Mouse (Mus musculus) midbrain, embryonic 15.5 days (tissue): ENCODE measurements at regions not wholly inside any gene's neighbourhood (a gene's known extent, or its start where the extent isn't known, plus 50 kb on each side); places are given as distances from the start of the nearest gene placed in this dataset.

ENCODE experiments used
- ATAC-seq: fragments of 200-750 bp; cut with Nextera tagmentation; replicated peaks from 2 replicates; pipeline ENCODE4 v1.8.0; 2017; ENCODE audit warnings: moderate TSS enrichment
- H3K27ac ChIP-seq: fragments of 300-500 bp; sonication (generic); 2 replicates; pipeline ENCODE4 v1.5.1; 2015; ENCODE audit warnings: mild to moderate bottlenecking, inconsistent platforms
- H3K27me3 ChIP-seq: fragments of 300-500 bp; sonication (generic); replicated peaks from 2 replicates; pipeline ENCODE4 v1.6.1; 2015; ENCODE audit warnings: inconsistent platforms
- H3K36me3 ChIP-seq: fragments of 300-500 bp; sonication (generic); replicated peaks from 2 replicates; pipeline ENCODE4 v1.6.1; 2015; ENCODE audit warnings: inconsistent platforms
- H3K4me1 ChIP-seq: fragments of 300-500 bp; sonication (generic); 2 replicates; pipeline ENCODE4 v1.6.1; 2015; ENCODE audit warnings: inconsistent platforms
- H3K4me2 ChIP-seq: fragments of 300-500 bp; sonication (generic); 2 replicates; pipeline ENCODE4 v1.6.1; 2015; ENCODE audit warnings: inconsistent platforms, mild to moderate bottlenecking, moderate library complexity
- H3K4me3 ChIP-seq: fragments of 300-500 bp; sonication (generic); 2 replicates; pipeline ENCODE4 v1.5.1; 2015; ENCODE audit warnings: mild to moderate bottlenecking, inconsistent platforms
- H3K9ac ChIP-seq: fragments of 300-500 bp; sonication (generic); 2 replicates; pipeline ENCODE4 v1.6.1; 2015; ENCODE audit warnings: mild to moderate bottlenecking, inconsistent platforms
- H3K9me3 ChIP-seq: fragments of 300-500 bp; sonication (generic); 2 replicates; pipeline ENCODE4 v1.6.1; 2016; ENCODE audit warnings: inconsistent platforms
- WGBS: fragments of 180-500 bp; shearing (Covaris S2); methylation state at CpG from one replicate; pipeline ENCODE4 v1.1.7; 2015; ENCODE audit warnings: mixed read lengths; 5-methylcytosine and 5-hydroxymethylcytosine counted together

DNA sequence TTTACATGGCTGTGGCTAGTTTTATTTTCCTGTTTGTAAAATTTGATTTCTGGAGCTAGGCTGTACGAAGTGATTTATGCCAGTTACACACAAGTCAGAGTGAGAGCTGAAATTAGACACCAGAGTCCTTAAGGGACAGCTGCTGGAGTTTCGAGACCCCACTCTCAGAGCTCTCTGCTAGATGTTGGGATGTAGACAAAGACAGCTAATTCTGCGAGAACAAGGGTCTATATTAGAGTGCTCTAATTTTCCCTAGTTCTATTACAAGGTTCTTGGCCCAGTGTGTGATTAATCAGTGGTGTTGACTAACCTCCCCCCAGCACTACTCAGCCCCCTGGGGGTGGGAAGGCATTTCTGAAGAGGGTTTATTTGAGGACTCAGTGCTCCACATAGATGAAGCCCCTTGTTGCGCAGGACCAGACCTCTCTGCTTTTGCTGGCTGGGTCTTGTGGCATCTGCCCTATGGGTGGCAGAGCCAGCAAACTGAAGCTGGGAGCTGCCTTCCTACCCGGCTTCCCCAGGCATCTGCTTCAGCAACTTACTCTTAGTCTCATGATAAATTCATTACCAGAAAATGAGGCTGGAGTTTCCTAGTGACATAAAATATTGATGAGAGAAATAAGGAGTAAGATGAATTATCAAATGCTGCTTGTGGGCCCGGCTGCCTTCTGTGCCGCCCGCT lies 171.9 kb downstream of the Spata19 start:
- ATAC-seq = peak; percentile 42; the same call in 1 of the 2 replicates

DNA sequence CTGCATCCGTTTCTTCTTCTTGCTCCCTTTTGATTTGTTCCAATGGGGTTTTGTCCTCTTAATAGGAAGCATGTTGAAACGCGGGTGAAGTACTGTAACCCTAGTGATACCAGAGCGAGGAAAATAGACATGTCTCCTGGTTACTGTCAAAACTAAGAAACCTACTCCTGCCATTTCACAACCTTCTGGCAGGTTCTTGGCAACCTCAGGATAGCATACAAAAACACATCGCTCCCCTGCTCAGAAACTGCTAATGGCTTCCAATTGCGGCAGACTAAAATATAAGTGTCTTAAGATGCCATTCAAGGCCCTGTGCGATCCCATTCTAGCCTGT lies 172.4 kb downstream of the Spata19 start:
- Histone ChIP-seq H3K36me3 (no peaks in the 10 kb centered on the region), H3K9me3 (no peaks in the 10 kb centered on the region), H3K4me3 (no peak overlapping the region), H3K4me1 (no peaks in the 10 kb centered on the region), H3K27me3 (no peaks in the 10 kb centered on the region), H3K9ac (no peak overlapping the region), H3K4me2 (no peak overlapping the region), H3K27ac (no peak overlapping the region)
- ATAC-seq = peak; percentile 37; the same call in 1 of the 2 replicates
- 69% methylated on average over 7 of the region's 7 CpGs for WGBS

More for the DNA sequence above, 171.9 kb downstream of the Spata19 start:
- H3K27ac ChIP-seq = peak overlapping the region; percentile 30; the same call in 1 of the 2 replicates
- no peaks in the 10 kb centered on the region for H3K36me3 ChIP-seq
- no peak overlapping the region for H3K9ac ChIP-seq
- H3K27me3 ChIP-seq = no peaks in the 10 kb centered on the region
- no peaks in the 10 kb centered on the region for H3K9me3 ChIP-seq
- no peaks in the 10 kb centered on the region for H3K4me1 ChIP-seq
- H3K4me2 ChIP-seq = no peak overlapping the region
- 68% methylated on average over 8 of the region's 8 CpGs for WGBS
- H3K4me3 ChIP-seq = no peak overlapping the region

DNA sequence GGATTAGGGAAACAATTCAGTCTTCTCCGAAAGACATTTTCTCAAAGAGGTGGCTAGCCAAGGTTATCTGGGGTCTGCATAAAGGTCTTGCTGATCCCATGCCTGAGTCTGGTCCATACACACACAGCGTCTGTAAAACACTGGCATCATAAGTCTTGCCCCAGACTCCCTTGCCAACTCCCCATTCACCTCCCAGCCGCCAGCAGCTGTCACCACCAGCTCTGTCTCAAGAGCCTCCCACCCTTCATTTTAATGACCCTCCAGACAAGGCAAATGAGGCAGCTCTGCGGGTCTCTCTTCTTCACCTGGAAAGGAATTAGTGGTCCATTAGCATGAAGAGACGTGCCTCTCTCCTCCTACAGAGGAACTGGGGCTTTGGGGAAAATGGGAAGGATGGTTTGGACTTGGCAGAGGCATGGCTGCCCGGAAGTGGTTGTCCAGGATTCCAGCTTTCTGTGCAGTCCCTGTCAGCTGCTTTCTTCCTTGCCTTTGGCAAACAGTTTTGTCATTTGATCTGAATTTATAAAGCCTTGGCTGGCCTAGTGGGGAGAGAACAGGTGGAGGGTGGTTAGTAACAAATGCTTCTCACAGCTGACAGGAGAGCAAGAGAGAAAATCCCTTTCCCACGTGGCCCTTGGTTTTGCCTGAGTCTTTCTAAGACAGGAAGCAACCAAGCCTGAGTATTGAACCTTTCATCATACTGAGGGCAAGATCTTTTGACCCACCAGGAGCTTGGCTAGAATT lies 173.3 kb upstream of the Opcml start:
- ATAC-seq = no peak
- WGBS = 47% methylated on average over 7 of the region's 7 CpGs
- Histone ChIP-seq H3K4me1 (0 out of 2 replicates have a peak, but pooled peaks cover 5% of the 10 kb centered on the region), H3K36me3 (no peaks in the 10 kb centered on the region), H3K9me3 (no peaks in the 10 kb centered on the region), H3K4me3 (no peak overlapping the region), H3K27ac (no peak overlapping the region), H3K9ac (no peak overlapping the region), H3K4me2 (no peak overlapping the region), H3K27me3 (peaks cover 4% of the 10 kb centered on the region; the same call in 1 of the 2 replicates)

DNA sequence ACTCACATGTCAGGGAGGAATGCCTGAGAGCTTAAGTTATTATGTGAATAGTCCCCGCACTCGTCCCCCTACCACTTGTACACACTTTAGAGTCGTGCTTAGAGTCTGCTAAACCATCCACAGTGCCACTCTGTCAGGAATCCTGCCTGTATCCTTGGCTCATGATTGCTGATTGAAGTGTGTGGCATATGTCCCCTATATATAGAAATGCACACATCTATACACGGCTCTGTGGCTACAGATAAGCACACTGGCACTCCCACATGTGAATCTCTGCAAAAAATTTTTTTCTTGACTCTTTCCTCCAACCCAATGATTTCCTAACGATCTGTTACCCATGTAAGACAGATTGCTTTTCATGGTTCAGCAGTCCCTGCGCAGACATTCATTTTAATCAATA lies 155.7 kb upstream of the Opcml start:
- 75% methylated on average over 6 of the region's 6 CpGs for WGBS
- Histone ChIP-seq H3K36me3 (no peaks in the 10 kb centered on the region), H3K9ac (no peak overlapping the region), H3K27me3 (no peaks in the 10 kb centered on the region), H3K4me1 (no peaks in the 10 kb centered on the region), H3K27ac (no peak overlapping the region), H3K9me3 (no peaks in the 10 kb centered on the region), H3K4me3 (no peak overlapping the region), H3K4me2 (no peak overlapping the region)
- ATAC-seq = no peak

DNA sequence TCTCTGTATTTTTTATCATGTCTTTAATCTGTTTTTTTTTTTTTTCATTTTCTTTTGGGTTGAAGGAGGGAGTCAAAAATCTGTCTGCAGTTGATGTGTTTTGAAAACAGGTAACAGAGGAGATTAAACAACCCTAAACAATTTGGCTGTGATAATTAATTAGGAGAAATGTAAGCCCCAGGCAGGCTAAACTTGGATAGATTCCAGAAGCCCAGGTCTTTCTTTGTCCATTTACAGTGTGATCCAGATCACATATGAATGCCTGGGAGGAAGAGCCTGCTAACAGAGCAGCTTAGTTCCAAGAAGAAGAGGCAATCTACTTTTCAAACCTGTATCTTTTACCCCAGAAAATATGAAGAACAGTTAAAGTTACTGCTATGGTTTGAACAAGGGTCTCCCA lies 150.0 kb upstream of the Opcml start:
- Histone ChIP-seq H3K4me2 (no peak overlapping the region), H3K36me3 (no peaks in the 10 kb centered on the region), H3K9me3 (no peaks in the 10 kb centered on the region), H3K27me3 (no peaks in the 10 kb centered on the region), H3K4me3 (no peak overlapping the region), H3K4me1 (no peaks in the 10 kb centered on the region), H3K27ac (no peak overlapping the region), H3K9ac (no peak overlapping the region)
- ATAC-seq = no peak

DNA sequence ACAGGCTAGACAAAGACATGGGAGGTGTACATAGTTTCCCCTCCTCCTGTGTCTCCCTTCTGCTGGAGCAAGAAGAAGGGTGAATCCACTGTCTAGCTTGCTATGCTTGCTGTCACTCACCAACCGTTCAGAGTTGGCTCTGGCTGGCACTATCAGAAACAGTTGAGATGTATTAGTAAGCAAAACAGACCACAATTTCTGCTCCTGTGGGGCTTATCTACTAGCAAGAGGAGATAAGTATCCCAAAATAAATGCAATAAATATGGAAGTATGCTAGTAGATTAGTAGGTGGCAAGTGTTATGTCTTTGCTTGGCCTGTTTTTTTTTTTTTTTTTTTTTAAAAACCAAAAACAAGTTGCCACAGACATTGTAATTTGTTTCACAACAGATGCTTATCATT lies 147.3 kb upstream of the Opcml start:
- Histone ChIP-seq H3K36me3 (no peaks in the 10 kb centered on the region), H3K9me3 (no peaks in the 10 kb centered on the region), H3K4me3 (no peak overlapping the region), H3K27me3 (no peaks in the 10 kb centered on the region), H3K4me1 (no peaks in the 10 kb centered on the region), H3K9ac (no peak overlapping the region), H3K27ac (no peak overlapping the region), H3K4me2 (no peak overlapping the region)
- ATAC-seq = no peak
- 67% methylated on average over 1 of the region's 1 CpGs for WGBS

DNA sequence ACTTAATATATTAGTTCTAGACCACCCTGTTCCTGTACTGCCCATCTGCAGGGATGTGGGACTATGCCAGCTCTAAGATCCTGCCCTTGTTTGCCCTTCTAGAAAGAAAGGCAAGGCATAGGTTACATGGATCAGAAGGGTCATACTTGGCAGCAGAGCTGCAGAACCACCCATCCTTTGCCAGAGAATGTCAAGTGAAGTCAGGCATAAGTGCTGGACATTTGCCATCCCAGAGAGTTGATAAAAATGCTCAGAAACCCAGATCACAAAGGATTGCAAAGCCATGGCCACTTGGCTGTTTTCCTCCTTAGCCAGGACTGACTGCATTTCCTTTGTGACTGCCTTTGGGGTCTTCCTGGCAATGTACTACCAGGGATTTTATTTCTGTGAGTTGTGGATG lies 146.7 kb upstream of the Opcml start:
- H3K4me1 ChIP-seq = no peaks in the 10 kb centered on the region
- H3K4me3 ChIP-seq = no peak overlapping the region
- H3K9ac ChIP-seq = no peak overlapping the region
- H3K9me3 ChIP-seq = no peaks in the 10 kb centered on the region
- H3K36me3 ChIP-seq = no peaks in the 10 kb centered on the region
- H3K27ac ChIP-seq = no peak overlapping the region
- ATAC-seq = no peak
- H3K4me2 ChIP-seq = no peak overlapping the region
- no peaks in the 10 kb centered on the region for H3K27me3 ChIP-seq

DNA sequence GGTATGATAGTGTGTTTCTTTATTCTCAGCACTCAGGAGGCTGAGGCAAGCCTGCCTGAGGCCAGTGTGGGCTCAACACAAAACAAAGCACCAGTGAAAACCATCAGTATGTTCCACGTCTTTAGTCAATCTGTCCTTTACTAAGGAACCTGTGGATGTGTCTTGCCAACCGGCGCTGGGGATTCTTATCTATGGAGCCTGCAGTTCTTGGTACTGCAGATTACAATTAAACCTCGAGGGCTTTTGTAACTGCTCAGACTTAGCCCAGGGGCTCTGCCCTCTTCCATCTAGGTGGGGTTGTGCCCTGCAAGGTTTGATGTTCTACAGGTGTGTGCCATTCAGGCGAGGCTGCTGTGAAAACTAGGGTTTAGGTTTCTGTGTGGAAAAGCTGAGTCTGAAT lies 145.1 kb upstream of the Opcml start:
- H3K9ac ChIP-seq = no peak overlapping the region
- ATAC-seq = no peak
- WGBS = 82% methylated on average over 5 of the region's 5 CpGs
- H3K9me3 ChIP-seq = no peaks in the 10 kb centered on the region
- H3K4me1 ChIP-seq = no peaks in the 10 kb centered on the region
- H3K4me2 ChIP-seq = no peak overlapping the region
- H3K27ac ChIP-seq = no peak overlapping the region
- H3K27me3 ChIP-seq = no peaks in the 10 kb centered on the region
- no peak overlapping the region for H3K4me3 ChIP-seq
- H3K36me3 ChIP-seq = no peaks in the 10 kb centered on the region

DNA sequence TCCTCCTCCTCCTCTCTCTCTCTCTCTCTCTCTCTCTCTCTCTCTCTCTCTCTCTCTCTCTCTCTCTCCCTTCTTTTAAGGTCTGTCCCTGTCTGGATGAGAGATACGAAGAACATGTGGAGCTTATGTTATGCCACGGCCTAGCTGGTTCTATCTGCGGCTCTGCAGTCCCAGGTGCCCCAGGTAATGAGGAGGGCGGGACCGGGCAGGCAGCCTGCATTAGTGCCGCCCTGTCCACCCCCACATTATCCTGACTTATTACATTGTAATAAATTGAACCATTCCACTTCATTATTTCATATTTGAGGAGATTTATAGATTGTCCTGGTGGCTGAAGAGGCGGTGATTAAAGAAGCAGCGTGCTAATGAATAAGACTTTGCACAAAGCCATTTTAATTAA lies 144.5 kb upstream of the Opcml start:
- H3K9ac ChIP-seq = no peak overlapping the region
- no peak overlapping the region for H3K4me3 ChIP-seq
- no peak overlapping the region for H3K4me2 ChIP-seq
- H3K27ac ChIP-seq = no peak overlapping the region
- H3K36me3 ChIP-seq = no peaks in the 10 kb centered on the region
- no peaks in the 10 kb centered on the region for H3K27me3 ChIP-seq
- no peak for ATAC-seq
- 94% methylated on average over 8 of the region's 8 CpGs for WGBS
- H3K4me1 ChIP-seq = no peaks in the 10 kb centered on the region
- no peaks in the 10 kb centered on the region for H3K9me3 ChIP-seq

DNA sequence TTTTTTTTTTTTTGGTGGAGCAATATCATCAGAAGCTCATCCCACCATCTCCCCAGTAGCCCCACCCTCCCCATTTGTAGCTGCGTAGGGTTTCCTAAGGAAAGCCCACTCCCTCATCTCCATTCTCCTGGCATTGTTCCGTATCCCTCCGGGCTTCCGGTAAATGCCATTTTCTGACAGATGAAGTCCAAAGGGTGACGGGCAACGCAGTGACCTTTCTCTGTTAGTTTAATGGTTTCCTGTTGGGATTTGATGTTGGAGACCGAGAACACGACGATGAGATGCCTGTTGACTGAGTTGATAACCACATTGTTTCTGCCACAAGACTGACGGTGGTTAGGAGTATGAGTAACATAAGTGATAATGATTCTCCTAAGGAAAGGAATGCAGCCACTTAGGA lies 143.6 kb upstream of the Opcml start:
- 73% methylated on average over 10 of the region's 10 CpGs for WGBS
- Histone ChIP-seq H3K4me1 (no peaks in the 10 kb centered on the region), H3K27ac (no peak overlapping the region), H3K27me3 (no peaks in the 10 kb centered on the region), H3K9ac (no peak overlapping the region), H3K36me3 (no peaks in the 10 kb centered on the region), H3K4me3 (no peak overlapping the region), H3K9me3 (no peaks in the 10 kb centered on the region), H3K4me2 (no peak overlapping the region)
- no peak for ATAC-seq

DNA sequence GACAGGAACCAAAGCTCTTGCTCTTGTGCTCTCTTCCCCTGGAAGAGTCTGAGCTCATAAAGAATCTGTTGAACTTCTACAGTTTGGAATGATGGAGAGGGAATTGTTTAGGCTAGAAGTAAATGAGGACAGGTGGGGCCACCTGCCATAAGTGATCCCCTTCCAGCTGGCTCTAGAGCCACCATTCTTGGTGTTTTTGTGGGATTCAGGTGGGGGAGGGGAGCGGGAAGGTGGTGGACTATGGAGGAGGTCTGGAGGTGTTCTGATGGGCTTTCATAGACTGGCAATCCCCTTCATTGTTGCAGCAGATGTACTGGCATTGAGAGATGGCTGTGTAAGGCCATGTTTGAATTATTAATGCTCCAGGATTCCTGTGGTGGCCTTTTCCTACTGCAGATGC lies 132.6 kb upstream of the Opcml start:
- ATAC-seq = no peak
- H3K4me2 ChIP-seq = no peak overlapping the region

DNA sequence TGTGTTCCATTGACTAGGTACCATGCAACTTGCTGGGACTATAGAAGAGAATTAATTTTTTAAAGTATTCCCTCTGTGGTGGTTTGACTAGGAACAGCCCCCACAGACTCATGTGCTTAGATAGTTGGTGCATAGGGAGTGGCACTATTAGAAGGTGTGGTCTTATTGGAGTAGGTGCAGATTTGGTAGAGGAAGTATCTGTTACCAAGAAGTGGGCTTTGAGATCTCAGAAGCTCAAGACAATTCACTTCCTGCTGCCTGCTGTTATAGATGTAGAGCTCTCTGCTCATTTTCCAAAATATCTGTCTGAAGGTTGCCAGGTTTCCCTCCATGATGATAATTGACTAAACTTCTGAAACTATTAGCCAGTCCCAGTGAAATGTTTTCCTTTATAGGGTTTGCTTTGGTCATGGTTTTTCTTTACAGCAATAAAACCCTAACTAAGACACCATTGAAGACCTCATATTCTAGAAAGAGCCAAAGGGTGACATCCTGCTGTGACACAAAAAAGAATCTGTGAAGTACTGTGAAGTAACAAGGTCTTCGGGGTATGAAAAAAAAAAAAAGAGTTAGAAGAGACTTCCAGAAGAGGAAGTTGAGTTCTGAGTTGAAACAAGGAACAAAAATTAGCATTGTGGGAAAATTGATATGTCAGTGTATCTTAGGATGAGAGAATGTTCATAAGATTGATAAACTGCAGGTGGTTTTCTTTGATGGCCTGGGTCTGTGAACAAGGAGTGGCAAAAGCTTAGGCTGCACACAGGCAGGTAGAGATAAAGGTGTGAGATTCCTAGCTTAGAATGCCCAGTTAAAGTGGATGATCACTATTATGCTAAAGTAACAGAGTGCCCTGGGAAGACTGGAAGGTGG lies 128.9 kb upstream of the Opcml start:
- Histone ChIP-seq H3K27ac (no peak overlapping the region), H3K4me1 (no peaks in the 10 kb centered on the region), H3K36me3 (no peaks in the 10 kb centered on the region)

More for the DNA sequence above, 132.6 kb upstream of the Opcml start:
- no peak overlapping the region for H3K27ac ChIP-seq
- no peaks in the 10 kb centered on the region for H3K4me1 ChIP-seq
- no peaks in the 10 kb centered on the region for H3K9me3 ChIP-seq
- WGBS = 96% methylated on average over 1 of the region's 1 CpGs
- H3K4me3 ChIP-seq = no peak overlapping the region
- H3K36me3 ChIP-seq = no peaks in the 10 kb centered on the region
- no peaks in the 10 kb centered on the region for H3K27me3 ChIP-seq
- H3K9ac ChIP-seq = no peak overlapping the region

More for the DNA sequence above, 128.9 kb upstream of the Opcml start:
- no peak for ATAC-seq
- Histone ChIP-seq H3K9me3 (no peaks in the 10 kb centered on the region), H3K4me3 (no peak overlapping the region), H3K27me3 (no peaks in the 10 kb centered on the region), H3K9ac (no peak overlapping the region), H3K4me2 (no peak overlapping the region)
- WGBS = 70% methylated on average over 1 of the region's 1 CpGs
